Mouse (Mus musculus): ENCODE data around the gene Akt1s1. TPM values are rescaled to one million over a fixed set of nuclear protein-coding genes. Genes with fewer than 3 reads are reported as not detected.

The Akt1s1 gene
- total and polyA plus RNA-seq, 3 experiments: 9.5 to 24.2 (median 23.3) TPM

- TF ChIP-seq BHLHE40 (IDR thresholded peaks at IDR 0.05; ENCODE audit: low read depth, low read length): peak; percentile 74
- peak; percentile 59; the same call in 1 of the 2 replicates for TF ChIP-seq MAZ (IDR thresholded peaks at IDR 0.05; ENCODE audit: low read depth, low read length)
- no peak for TF ChIP-seq CTCF (conservative IDR thresholded peaks at IDR 0.05 in 1 of 2, IDR thresholded peaks at IDR 0.05 in 1 of 2; ENCODE audit: low read depth in 2 of 2, low read length in 2 of 2)
- TF ChIP-seq TBP (conservative IDR thresholded peaks at IDR 0.05; ENCODE audit: low read depth, low read length): 0 out of 2 replicates have a peak, but pooled peaks have one; percentile 35
Measured at GRCm38 (mm10) chr7:44854356-44855031, 5.7 kb downstream of the Akt1s1 start (continued).

- H3K36me3 ChIP-seq (replicated peaks in 1 of 2; ENCODE audit: control insufficient read depth in 1 of 2, insufficient read depth in 1 of 2, low read length in 1 of 2): peaks cover 8 to 36% of the 10 kb centered on the region in 2 experiments
- in situ Hi-C loops (cut with MboI; ENCODE audit: low pct_ligation_motif_present, low pct_unique_long_range_greater_than_20kb, low sequenced_read_pairs): loop anchor here (10.0 kb wide), 1 partner anchor 100 kb away; no protein-coding TSS in a partner anchor
Measured at GRCm38 (mm10) chr7:44855036-44855435, 6.2 kb downstream of the Akt1s1 start.

DNA sequence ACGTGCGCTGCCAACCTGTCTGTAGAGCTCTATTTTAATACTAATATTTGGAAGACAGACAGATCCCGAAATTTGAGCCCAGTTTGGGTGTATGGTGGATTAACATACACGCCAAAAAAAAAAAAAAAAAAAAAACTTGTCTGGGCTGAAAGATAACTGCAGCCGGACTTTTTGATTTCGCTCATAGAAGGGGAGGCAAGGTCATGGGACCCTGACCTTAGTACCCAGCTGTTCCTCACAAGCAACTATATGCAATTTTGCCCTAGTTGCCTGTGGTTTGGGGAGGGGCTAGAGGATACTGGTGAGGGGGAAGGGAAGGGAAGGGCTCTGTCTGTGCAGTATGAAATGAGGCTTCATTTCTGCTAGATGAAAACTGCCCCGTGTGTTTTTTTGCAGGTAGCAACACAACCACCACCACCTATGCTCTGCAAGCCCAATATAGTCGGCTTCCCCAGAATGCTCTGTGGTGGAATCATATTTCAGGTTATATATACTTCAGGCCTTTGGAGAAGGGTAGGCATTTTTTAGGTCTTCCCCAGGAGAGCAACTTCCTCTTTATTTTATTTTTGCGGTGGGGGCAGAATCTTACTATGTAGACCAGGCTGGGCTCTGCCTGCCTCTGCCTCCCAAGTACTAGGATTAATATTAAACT, 7.6 kb downstream of the Akt1s1 start:
- H3K36me3 ChIP-seq (replicated peaks in 1 of 2; ENCODE audit: control insufficient read depth in 1 of 2, insufficient read depth in 1 of 2, low read length in 1 of 2): peaks cover 11 to 45% of the 10 kb centered on the region in 2 experiments
- peaks cover 13% of the 10 kb centered on the region; the same call in 1 of the 2 replicates for H3K79me2 ChIP-seq (replicated peaks; ENCODE audit: control insufficient read depth, extremely low read depth, insufficient read depth, poor library complexity, severe bottlenecking)
- DNase-seq (ENCODE audit: extremely low read depth): peak; percentile 64
- in situ Hi-C loops (cut with MboI; ENCODE audit: low pct_ligation_motif_present, low pct_unique_long_range_greater_than_20kb, low sequenced_read_pairs) (loop anchor here (10.0 kb wide), 1 partner anchor 98 kb away; no protein-coding TSS in a partner anchor), dilution Hi-C loops (cut with MboI; ENCODE audit: extremely low pct_ligation_motif_present, extremely low pct_unique_long_range_greater_than_20kb, low sequenced_read_pairs) (no loop called here)
- peak overlapping the region; percentile 64 to 92 (median 72) for H3K4me3 ChIP-seq (replicated peaks in 1 of 3; ENCODE audit: low read depth in 2 of 3, low read length in 2 of 3, poor library complexity in 1 of 3)
- H3K9ac ChIP-seq (ENCODE audit: insufficient read depth, low read depth): peak overlapping the region; percentile 74
- TF ChIP-seq BHLHE40 (IDR thresholded peaks at IDR 0.05; ENCODE audit: low read depth, low read length) (peak; percentile 19; the same call in 1 of the 2 replicates), ZMIZ1 (IDR thresholded peaks at IDR 0.05; ENCODE audit: low read depth, low read length) (peak; percentile 6; the same call in 1 of the 2 replicates), RCOR1 (conservative IDR thresholded peaks at IDR 0.05; ENCODE audit: low read depth, low read length) (no peak), MAZ (IDR thresholded peaks at IDR 0.05; ENCODE audit: low read depth, low read length) (peak; percentile 7; the same call in 1 of the 2 replicates), CHD2 (IDR thresholded peaks at IDR 0.05; ENCODE audit: low read length) (peak; percentile 63; the same call in 1 of the 2 replicates), RAD21 (IDR thresholded peaks at IDR 0.05; ENCODE audit: low read depth, low read length) (no peak), MXI1 (IDR thresholded peaks at IDR 0.05; ENCODE audit: low read depth, low read length) (no peak), CTCF (conservative IDR thresholded peaks at IDR 0.05 in 1 of 2, IDR thresholded peaks at IDR 0.05 in 1 of 2; ENCODE audit: low read depth in 2 of 2, low read length in 2 of 2) (no peak), EP300 (IDR thresholded peaks at IDR 0.05; ENCODE audit: low read length) (no peak; the same call in 1 of the 2 replicates), JUND (conservative IDR thresholded peaks at IDR 0.05; ENCODE audit: low read depth, low read length) (no peak), ZNF384 (IDR thresholded peaks at IDR 0.05; ENCODE audit: low read depth, low read length) (peak; percentile 59), MYC (IDR thresholded peaks at IDR 0.05; ENCODE audit: low read depth, low read length) (no peak), ETS1 (conservative IDR thresholded peaks at IDR 0.05; ENCODE audit: low read depth, low read length) (peak; percentile 38; the same call in 1 of the 2 replicates), JUN (IDR thresholded peaks at IDR 0.05; ENCODE audit: insufficient read depth, low read depth, low read length) (no peak), USF1 (IDR thresholded peaks at IDR 0.05; ENCODE audit: low read depth, low read length) (no peak), MAX (IDR thresholded peaks at IDR 0.05; ENCODE audit: low read length) (no peak), ELF1 (IDR thresholded peaks at IDR 0.05; ENCODE audit: low read depth, low read length) (no peak), POLR2AphosphoS2 (IDR thresholded peaks at IDR 0.05; ENCODE audit: low read depth, low read length) (0 out of 2 replicates have a peak, but pooled peaks have one; percentile 7)
- H3K27ac ChIP-seq (ENCODE audit: insufficient read depth, low read depth): peak overlapping the region; percentile 85; the same call in 1 of the 2 replicates
- peak overlapping the region; percentile 48; the same call in 1 of the 2 replicates for H3K4me2 ChIP-seq (ENCODE audit: insufficient read depth, low read depth, poor library complexity, severe bottlenecking)
- peaks cover 23 to 68% of the 10 kb centered on the region in 2 experiments for H3K4me1 ChIP-seq (ENCODE audit: control insufficient read depth in 1 of 2, insufficient read depth in 2 of 2)
- no peaks in the 10 kb centered on the region for H3K27me3 ChIP-seq (replicated peaks)
- H3K9me3 ChIP-seq (replicated peaks; ENCODE audit: low read length): no peaks in the 10 kb centered on the region

More at GRCm38 (mm10) chr7:44855036-44855435, 6.2 kb downstream of the Akt1s1 start:
- dilution Hi-C loops (cut with MboI; ENCODE audit: extremely low pct_ligation_motif_present, extremely low pct_unique_long_range_greater_than_20kb, low sequenced_read_pairs): no loop called here
- Histone ChIP-seq H3K9me3 (replicated peaks; ENCODE audit: low read length) (no peaks in the 10 kb centered on the region), H3K79me2 (replicated peaks; ENCODE audit: control insufficient read depth, extremely low read depth, insufficient read depth, poor library complexity, severe bottlenecking) (peaks cover 21% of the 10 kb centered on the region), H3K4me2 (ENCODE audit: insufficient read depth, low read depth, poor library complexity, severe bottlenecking) (peak overlapping the region; percentile 48), H3K4me3 (replicated peaks in 1 of 3; ENCODE audit: low read depth in 2 of 3, low read length in 2 of 3, poor library complexity in 1 of 3) (peak overlapping the region; percentile 66 to 72 (median 67)), H3K27me3 (replicated peaks) (no peaks in the 10 kb centered on the region), H3K4me1 (ENCODE audit: control insufficient read depth in 1 of 2, insufficient read depth in 2 of 2) (peaks cover 18 to 63% of the 10 kb centered on the region in 2 experiments), H3K9ac (ENCODE audit: insufficient read depth, low read depth) (peak overlapping the region; percentile 72), H3K27ac (ENCODE audit: insufficient read depth, low read depth) (peak overlapping the region; percentile 91)
- TF ChIP-seq SMC3 (IDR thresholded peaks at IDR 0.05; ENCODE audit: low read depth, low read length) (no peak), CTCF (conservative IDR thresholded peaks at IDR 0.05 in 1 of 2, IDR thresholded peaks at IDR 0.05 in 1 of 2; ENCODE audit: low read depth in 2 of 2, low read length in 2 of 2) (peak; percentile 17 to 50; a peak in 2 of 4 replicates), USF1 (IDR thresholded peaks at IDR 0.05; ENCODE audit: low read depth, low read length) (no peak), UBTF (IDR thresholded peaks at IDR 0.05; ENCODE audit: low read depth, low read length) (0 out of 2 replicates have a peak, but pooled peaks have one; percentile 17)
- DNase-seq (ENCODE audit: extremely low read depth): peak; percentile 58

Data from CH12.LX (cell line).